Mouse (Mus musculus): ENCODE data around the gene E130311K13Rik. TPM values are rescaled to one million over a fixed set of nuclear protein-coding genes. Genes with fewer than 3 reads are reported as not detected.

Gene E130311K13Rik
- polyA plus RNA-seq, 1 experiment from 2014 or later = 3.0 TPM

- H3K27me3 ChIP-seq = no peaks in the 10 kb centered on the region
- H3K36me3 ChIP-seq (replicated peaks) = no peaks in the 10 kb centered on the region
- no peaks in the 10 kb centered on the region for H3K9me3 ChIP-seq
- WGBS = 44% methylated on average over 3 of the region's 3 CpGs
- no peak overlapping the region for H3K4me3 ChIP-seq (replicated peaks)
- H3K27ac ChIP-seq = no peak overlapping the region
- H3K9ac ChIP-seq = no peak overlapping the region
- H3K4me2 ChIP-seq = no peak overlapping the region
- 0 out of 2 replicates have a peak, but pooled peaks have one; percentile 23 for ATAC-seq (ENCODE audit: low FRiP score)
- no peaks in the 10 kb centered on the region for H3K4me1 ChIP-seq
These were observed 9.6 kb downstream of the E130311K13Rik start for GRCm38 (mm10) chr3:63919634-63920033.

DNA sequence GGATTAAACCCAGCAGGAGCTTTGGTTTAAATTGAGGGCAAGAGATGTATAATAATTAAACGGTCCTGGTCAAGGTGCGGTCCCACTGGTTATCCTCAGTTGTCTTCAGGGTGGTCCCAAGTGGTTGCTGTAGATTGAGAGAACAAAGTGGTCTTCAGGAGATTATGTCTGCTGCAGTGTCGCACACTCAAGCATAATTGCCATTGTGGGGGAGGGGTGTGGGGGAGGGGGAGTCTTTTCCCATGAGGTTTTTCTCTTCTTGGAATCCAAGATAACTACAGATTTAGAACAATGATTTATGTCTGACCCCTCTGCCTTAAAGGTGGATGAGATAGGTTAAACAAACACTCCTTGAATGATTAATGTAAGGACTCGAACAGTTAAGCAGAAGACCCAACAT is 19.0 kb downstream of the E130311K13Rik start:
- no peak overlapping the region for H3K4me2 ChIP-seq
- H3K27me3 ChIP-seq = no peaks in the 10 kb centered on the region
- no peak overlapping the region for H3K27ac ChIP-seq
- H3K4me1 ChIP-seq = peaks cover 2% of the 10 kb centered on the region
- no peaks in the 10 kb centered on the region for H3K9me3 ChIP-seq
- WGBS = 86% methylated on average over 4 of the region's 4 CpGs
- H3K4me3 ChIP-seq (replicated peaks) = no peak overlapping the region
- H3K9ac ChIP-seq = no peak overlapping the region
- H3K36me3 ChIP-seq (replicated peaks) = no peaks in the 10 kb centered on the region
- no peak for ATAC-seq (ENCODE audit: low FRiP score)

GRCm38 (mm10) chr3:63905241-63905640 is 24.0 kb downstream of the E130311K13Rik start:
- no peaks in the 10 kb centered on the region for H3K9me3 ChIP-seq
- H3K4me3 ChIP-seq (replicated peaks) = peak overlapping the region; percentile 39
- no peaks in the 10 kb centered on the region for H3K36me3 ChIP-seq (replicated peaks)
- peak; percentile 49; the same call in 1 of the 2 replicates for ATAC-seq (ENCODE audit: low FRiP score)
- peaks cover 16% of the 10 kb centered on the region for H3K4me1 ChIP-seq
- H3K27me3 ChIP-seq = no peaks in the 10 kb centered on the region
- no peak overlapping the region for H3K27ac ChIP-seq
- peak overlapping the region; percentile 68 for H3K4me2 ChIP-seq
- H3K9ac ChIP-seq = peak overlapping the region; percentile 54
- WGBS = 2% methylated on average over 18 of the region's 18 CpGs

GRCm38 (mm10) chr3:63904157-63904556 is 25.1 kb downstream of the E130311K13Rik start:
- ATAC-seq (ENCODE audit: low FRiP score) = no peak
- H3K27ac ChIP-seq = no peak overlapping the region
- H3K9me3 ChIP-seq = no peaks in the 10 kb centered on the region
- H3K4me2 ChIP-seq = no peak overlapping the region
- peaks cover 24% of the 10 kb centered on the region for H3K4me1 ChIP-seq
- WGBS = 76% methylated on average over 2 of the region's 2 CpGs
- H3K27me3 ChIP-seq = no peaks in the 10 kb centered on the region
- no peak overlapping the region for H3K4me3 ChIP-seq (replicated peaks)
- H3K36me3 ChIP-seq (replicated peaks) = no peaks in the 10 kb centered on the region
- no peak overlapping the region for H3K9ac ChIP-seq

GRCm38 (mm10) chr3:63900021-63900571 is 29.2 kb downstream of the E130311K13Rik start:
- Histone ChIP-seq H3K4me3 (replicated peaks) (peak overlapping the region; percentile 78), H3K27me3 (no peaks in the 10 kb centered on the region), H3K27ac (peak overlapping the region; percentile 94), H3K36me3 (replicated peaks) (no peaks in the 10 kb centered on the region), H3K4me1 (peaks cover 49% of the 10 kb centered on the region), H3K9me3 (no peaks in the 10 kb centered on the region), H3K4me2 (peak overlapping the region; percentile 76), H3K9ac (peak overlapping the region; percentile 87; the same call in 1 of the 2 replicates)
- ATAC-seq (ENCODE audit: low FRiP score) = peak; percentile 30
- WGBS = 0% methylated on average over 12 of the region's 12 CpGs

- no peaks in the 10 kb centered on the region for H3K9me3 ChIP-seq
- peak within 1 kb of the TSS; percentile 78 for H3K4me3 ChIP-seq (replicated peaks)
- peak within 1 kb of the TSS; percentile 87 for H3K9ac ChIP-seq
- under 1% methylated on average over 12 of the region's 12 CpGs for WGBS
- ATAC-seq (ENCODE audit: low FRiP score) = peak; percentile 78
- peaks cover 49% of the 10 kb centered on the region for H3K4me1 ChIP-seq
- no peaks in the 10 kb centered on the region for H3K27me3 ChIP-seq
- H3K27ac ChIP-seq = peak within 1 kb of the TSS; percentile 94
- H3K4me2 ChIP-seq = peak within 1 kb of the TSS; percentile 76
- H3K36me3 ChIP-seq (replicated peaks) = no peaks in the 10 kb centered on the region
These were observed 30.0 kb downstream of the E130311K13Rik start, which contains the start of gene Plch1 for GRCm38 (mm10) chr3:63899309-63899695. Plch1 (minus strand) TSS chr3:63899472.

DNA sequence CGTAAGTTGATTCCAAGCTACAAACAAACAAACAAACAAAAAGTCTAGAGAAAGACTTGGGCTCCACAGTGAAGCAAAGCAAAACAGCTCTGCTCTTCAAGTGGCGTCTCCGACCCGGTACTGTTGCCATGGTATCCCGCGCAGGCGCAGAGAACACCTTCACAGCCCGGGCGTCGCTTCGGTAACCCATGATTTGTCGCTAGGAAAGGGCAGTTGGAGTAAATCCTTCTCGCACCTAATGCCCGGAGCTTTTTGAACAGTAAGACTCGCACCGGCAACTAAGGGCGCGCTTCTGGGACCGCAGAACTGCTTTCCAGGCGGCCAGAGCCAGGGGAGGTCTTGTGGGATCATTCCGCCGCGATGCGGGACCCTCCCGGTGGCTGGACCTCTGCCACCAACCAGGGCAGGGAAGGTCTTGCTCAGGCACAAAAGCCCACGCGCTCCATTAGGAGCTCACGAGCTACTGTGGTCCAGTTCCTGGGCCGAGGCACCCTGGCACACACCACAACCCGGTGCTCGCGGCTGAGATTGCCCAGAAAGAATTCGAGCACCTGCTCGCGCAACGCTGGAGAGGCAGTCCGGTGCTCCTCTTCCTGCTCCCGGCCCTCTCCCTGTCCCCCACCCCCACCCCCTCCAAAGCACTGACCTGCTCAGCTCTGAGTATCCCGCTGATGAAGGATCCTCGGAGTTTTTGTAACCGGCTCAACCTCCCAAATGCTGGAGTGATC is 30.5 kb downstream of the E130311K13Rik start:
- H3K4me2 ChIP-seq = peak overlapping the region; percentile 76
- ATAC-seq (ENCODE audit: low FRiP score) = peak; percentile 85
- peak overlapping the region; percentile 94 for H3K27ac ChIP-seq
- WGBS = under 1% methylated on average over 41 of the region's 41 CpGs
- H3K9ac ChIP-seq = peak overlapping the region; percentile 87
- H3K4me3 ChIP-seq (replicated peaks) = peak overlapping the region; percentile 78
- no peaks in the 10 kb centered on the region for H3K36me3 ChIP-seq (replicated peaks)
- peaks cover 49% of the 10 kb centered on the region for H3K4me1 ChIP-seq
- no peaks in the 10 kb centered on the region for H3K27me3 ChIP-seq
- no peaks in the 10 kb centered on the region for H3K9me3 ChIP-seq

GRCm38 (mm10) chr3:63897177-63897576 is 32.1 kb downstream of the E130311K13Rik start:
- no peaks in the 10 kb centered on the region for H3K36me3 ChIP-seq (replicated peaks)
- H3K4me2 ChIP-seq = peak overlapping the region; percentile 76
- 0 out of 2 replicates have a peak overlapping the region, but pooled peaks have one; percentile 51 for H3K9ac ChIP-seq
- peak overlapping the region; percentile 78 for H3K4me3 ChIP-seq (replicated peaks)
- no peak overlapping the region for H3K27ac ChIP-seq
- no peaks in the 10 kb centered on the region for H3K27me3 ChIP-seq
- H3K9me3 ChIP-seq = no peaks in the 10 kb centered on the region
- 11% methylated on average over 1 of the region's 1 CpGs for whole genome bisulfite sequencing
- peaks cover 49% of the 10 kb centered on the region for H3K4me1 ChIP-seq
- ATAC-seq (ENCODE audit: low FRiP score) = no peak

DNA sequence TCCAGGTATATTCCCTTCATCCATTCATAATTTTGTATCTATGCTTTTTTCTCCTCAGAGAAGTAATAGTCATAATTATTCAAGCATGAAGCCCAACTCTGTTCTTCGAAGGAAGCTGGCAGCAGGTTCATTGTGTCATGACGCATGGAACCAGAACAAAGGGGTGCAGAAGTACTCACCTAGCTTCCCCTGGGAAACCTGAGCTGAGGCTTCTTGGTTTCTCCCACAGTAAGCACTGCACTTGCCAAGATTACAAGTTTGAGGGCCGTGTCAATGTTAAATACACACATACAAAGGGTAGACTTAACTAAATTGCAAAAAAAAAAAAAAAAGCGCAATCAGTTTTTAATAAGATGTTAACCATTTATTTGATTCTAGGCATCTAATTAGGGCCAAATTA is 33.0 kb downstream of the E130311K13Rik start:
- Histone ChIP-seq H3K9ac (no peak overlapping the region), H3K4me1 (peaks cover 42% of the 10 kb centered on the region), H3K36me3 (replicated peaks) (no peaks in the 10 kb centered on the region), H3K27ac (no peak overlapping the region), H3K9me3 (no peaks in the 10 kb centered on the region), H3K4me2 (peak overlapping the region; percentile 11; the same call in 1 of the 2 replicates), H3K4me3 (replicated peaks) (no peak overlapping the region), H3K27me3 (no peaks in the 10 kb centered on the region)
- WGBS = 33% methylated on average over 4 of the region's 4 CpGs
- no peak for ATAC-seq (ENCODE audit: low FRiP score)

DNA sequence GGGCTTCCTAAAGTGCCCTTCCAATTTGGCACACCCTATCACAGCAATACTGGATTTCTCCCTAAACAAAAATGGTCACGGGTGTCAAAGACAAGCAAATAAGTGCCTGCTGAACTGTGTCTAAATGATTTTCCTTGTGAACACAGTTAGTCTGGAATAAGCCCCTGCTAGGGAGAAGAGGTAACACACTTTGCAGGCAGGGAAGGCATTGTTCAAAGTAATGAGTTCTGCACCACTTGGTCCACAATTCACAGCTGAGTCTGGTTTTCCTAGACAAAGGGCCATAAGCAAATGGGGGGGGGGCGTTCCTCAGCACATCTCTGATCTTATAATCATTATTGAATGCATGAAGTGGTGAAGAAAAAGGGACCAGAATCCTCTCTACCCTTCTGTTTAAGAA is 33.5 kb downstream of the E130311K13Rik start:
- ATAC-seq (ENCODE audit: low FRiP score) = no peak
- no peak overlapping the region for H3K4me3 ChIP-seq (replicated peaks)
- H3K4me1 ChIP-seq = peaks cover 41% of the 10 kb centered on the region
- H3K27ac ChIP-seq = peak overlapping the region; percentile 61
- H3K9ac ChIP-seq = no peak overlapping the region
- no peaks in the 10 kb centered on the region for H3K27me3 ChIP-seq
- 13% methylated on average over 2 of the region's 2 CpGs for WGBS
- no peak overlapping the region for H3K4me2 ChIP-seq
- no peaks in the 10 kb centered on the region for H3K36me3 ChIP-seq (replicated peaks)
- no peaks in the 10 kb centered on the region for H3K9me3 ChIP-seq

DNA sequence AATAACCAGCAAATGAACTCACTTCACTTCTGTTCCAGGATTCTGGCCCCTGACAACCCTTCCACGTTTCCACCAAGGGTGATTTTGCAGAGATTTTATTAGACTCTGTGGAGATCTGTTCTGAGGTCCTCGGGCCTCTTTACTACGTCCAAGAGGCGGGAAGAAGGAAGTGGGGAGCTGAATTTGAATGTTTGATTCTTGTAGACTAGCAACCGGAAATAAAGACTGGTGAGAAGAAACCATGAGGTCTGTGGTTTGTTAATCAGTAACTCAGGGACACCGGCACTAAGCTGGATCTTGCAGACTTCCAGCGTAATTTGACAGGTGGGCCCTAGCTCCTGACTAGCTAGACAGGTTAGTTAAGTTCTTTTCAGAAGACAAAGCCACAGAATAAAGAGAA is 35.6 kb downstream of the E130311K13Rik start:
- Histone ChIP-seq H3K9me3 (no peaks in the 10 kb centered on the region), H3K4me3 (replicated peaks) (no peak overlapping the region), H3K9ac (no peak overlapping the region), H3K27ac (no peak overlapping the region), H3K4me1 (peaks cover 29% of the 10 kb centered on the region), H3K36me3 (replicated peaks) (no peaks in the 10 kb centered on the region), H3K27me3 (no peaks in the 10 kb centered on the region), H3K4me2 (no peak overlapping the region)
- WGBS = 77% methylated on average over 7 of the region's 7 CpGs
- no peak for ATAC-seq (ENCODE audit: low FRiP score)

GRCm38 (mm10) chr3:63892154-63892553 is 37.1 kb downstream of the E130311K13Rik start:
- WGBS = 55% methylated on average over 3 of the region's 3 CpGs
- ATAC-seq (ENCODE audit: low FRiP score) = no peak
- H3K27me3 ChIP-seq = no peaks in the 10 kb centered on the region
- H3K4me1 ChIP-seq = peaks cover 18% of the 10 kb centered on the region
- no peak overlapping the region for H3K27ac ChIP-seq
- no peaks in the 10 kb centered on the region for H3K36me3 ChIP-seq (replicated peaks)
- H3K4me3 ChIP-seq (replicated peaks) = no peak overlapping the region
- H3K9ac ChIP-seq = no peak overlapping the region
- no peaks in the 10 kb centered on the region for H3K9me3 ChIP-seq
- no peak overlapping the region for H3K4me2 ChIP-seq

Measured in forebrain, embryonic 12.5 days (tissue).